Mouse (Mus musculus): Measurements from ENCODE around the gene Epha10.

Epha10 gene

GRCm38 (mm10) chr4:124880599-124880998, at the start of gene Epha10:
TSS of gene Epha10 (plus strand) at chr4:124880899.
- no peak for DNase-seq

- no peak for DNase-seq
Measured at GRCm38 (mm10) chr4:124832796-124833195, 47.9 kb upstream of the Epha10 start.

- no peak for DNase-seq
Measured at GRCm38 (mm10) chr4:124838035-124838700, 42.5 kb upstream of the Epha10 start.

DNA sequence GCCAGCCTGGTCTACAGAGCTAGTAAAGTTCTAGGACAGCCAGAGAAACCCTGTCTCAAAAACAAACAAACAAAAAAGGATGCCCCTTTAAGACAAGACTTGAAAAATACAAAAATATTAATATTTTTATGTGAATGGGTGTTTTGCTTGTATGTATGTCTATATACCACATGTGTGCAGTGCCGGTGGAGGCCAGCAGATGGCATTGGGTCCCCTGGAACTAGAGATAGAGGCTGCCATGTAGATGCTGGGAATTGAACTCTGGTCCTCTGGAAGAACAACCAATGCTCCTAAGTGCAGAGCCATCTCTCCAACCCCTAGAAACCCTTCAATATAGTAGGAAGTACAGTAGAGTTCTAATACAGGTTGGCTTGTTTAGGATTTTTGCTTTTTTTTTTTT, 39.7 kb upstream of the Epha10 start:
- DNase-seq, result no peak

DNA sequence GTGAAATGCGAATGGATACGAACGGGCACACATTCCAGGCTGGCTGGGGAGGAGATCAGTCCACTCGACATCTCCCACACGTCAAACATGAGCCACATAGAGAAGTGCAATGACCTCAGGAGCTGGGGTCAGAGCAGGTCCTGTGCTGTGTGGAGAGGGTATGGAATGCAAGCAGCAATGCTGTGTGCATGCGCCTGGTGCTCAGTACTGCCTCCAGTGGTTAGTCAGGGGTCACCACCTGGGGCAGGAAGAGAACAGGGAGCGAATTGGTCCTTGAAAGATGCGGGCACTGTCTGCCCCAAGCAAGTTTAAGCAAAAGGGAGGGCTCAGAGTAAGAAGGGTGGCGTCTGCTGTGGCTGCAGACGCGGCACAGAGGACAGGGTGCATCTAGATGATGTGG, 37.2 kb upstream of the Epha10 start:
- peak; percentile 52 for DNase-seq

DNA sequence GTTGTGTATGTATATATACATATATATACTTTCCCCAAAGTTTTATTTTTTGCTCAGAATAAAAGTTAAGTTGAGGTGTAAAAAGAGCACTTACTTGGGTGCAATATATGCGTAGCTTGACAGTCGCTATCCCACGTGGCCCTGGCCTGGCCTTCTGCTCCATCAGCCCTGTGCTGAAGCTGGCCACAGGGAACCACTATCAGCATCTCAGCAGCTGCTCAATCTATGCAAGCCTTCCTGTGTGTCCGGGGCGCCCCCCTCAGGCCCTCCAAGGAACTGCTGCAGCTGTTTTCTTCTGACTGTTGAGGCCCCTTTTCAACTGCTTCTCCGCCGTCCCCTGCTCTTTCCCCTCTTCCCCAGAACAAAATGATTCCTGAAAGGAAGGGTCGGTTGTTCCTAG, 33.1 kb upstream of the Epha10 start:
- DNase-seq, result peak; percentile 89

DNA sequence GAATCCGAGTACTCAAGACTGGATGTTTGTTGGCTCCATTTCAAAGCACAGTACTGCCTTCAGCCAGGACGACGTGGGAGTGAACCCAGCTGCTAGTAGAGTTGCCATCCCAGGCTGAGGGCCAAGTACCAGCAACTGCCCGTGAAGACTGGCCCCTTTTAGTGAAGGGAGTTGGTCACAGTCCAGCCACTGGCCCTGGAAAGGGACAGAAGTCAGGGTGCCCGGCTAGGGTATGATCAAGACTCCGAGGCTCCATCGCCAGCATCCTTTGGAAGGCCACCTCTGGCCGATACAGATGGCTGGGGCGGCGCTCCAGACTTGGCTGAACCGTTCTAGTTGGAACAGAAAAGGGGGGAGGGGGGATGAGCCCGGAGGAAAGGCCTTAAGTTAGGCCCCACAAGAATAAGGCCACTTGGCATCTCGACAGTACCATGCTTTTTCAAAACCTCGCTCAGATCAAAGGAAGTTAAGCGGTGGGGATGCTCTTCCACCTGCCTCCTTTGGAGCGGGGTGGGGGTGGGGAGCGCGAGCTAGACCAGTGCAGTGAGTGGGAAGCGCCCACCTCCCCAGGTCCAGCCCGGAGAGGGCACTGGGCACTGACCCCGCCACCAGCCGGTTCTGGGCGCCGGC, 31.0 kb upstream of the Epha10 start:
- peak; percentile 69 for DNase-seq

GRCm38 (mm10) chr4:124850261-124850913, 30.3 kb upstream of the Epha10 start, which contains the start of gene Yrdc:
TSS of gene Yrdc (plus strand) at chr4:124850679.
- peak; percentile 97 for DNase-seq

GRCm38 (mm10) chr4:124850933-124851658, 29.6 kb upstream of the Epha10 start, which contains the start of gene 1110065P20Rik:
TSS of gene 1110065P20Rik (minus strand) at chr4:124851196.
- peak; percentile 89 for DNase-seq

DNA sequence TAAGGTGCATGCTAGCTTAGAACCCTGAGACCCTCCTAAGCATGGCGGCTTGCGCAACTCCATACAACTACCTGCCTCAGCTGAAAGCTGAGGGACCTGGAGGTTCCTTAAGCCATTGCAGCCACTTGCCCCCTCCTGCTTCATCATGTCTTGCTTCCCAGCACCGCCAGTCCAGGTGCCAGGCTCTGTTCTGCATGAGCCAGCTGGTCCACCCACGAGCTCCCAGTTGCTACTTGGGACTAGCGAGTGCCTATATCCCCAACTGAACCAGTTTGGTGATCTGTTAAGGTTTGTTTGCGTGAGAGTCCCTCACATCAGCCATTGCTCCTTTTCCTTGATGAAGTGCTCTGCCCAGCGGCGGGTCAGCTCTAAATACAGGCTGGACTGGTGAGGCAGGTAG, 24.4 kb upstream of the Epha10 start:
- DNase-seq, result no peak

GRCm38 (mm10) chr4:124858370-124858769, 22.3 kb upstream of the Epha10 start:
- peak; percentile 52 for DNase-seq

GRCm38 (mm10) chr4:124860446-124860845, 20.3 kb upstream of the Epha10 start:
- peak; percentile 92 for DNase-seq

GRCm38 (mm10) chr4:124861283-124862188, 19.2 kb upstream of the Epha10 start, which contains the start of gene Maneal:
TSS of gene Maneal (minus strand) at chr4:124862171.
- DNase-seq, result no peak

GRCm38 (mm10) chr4:124872719-124873118, 8.0 kb upstream of the Epha10 start:
- no peak for DNase-seq

DNA sequence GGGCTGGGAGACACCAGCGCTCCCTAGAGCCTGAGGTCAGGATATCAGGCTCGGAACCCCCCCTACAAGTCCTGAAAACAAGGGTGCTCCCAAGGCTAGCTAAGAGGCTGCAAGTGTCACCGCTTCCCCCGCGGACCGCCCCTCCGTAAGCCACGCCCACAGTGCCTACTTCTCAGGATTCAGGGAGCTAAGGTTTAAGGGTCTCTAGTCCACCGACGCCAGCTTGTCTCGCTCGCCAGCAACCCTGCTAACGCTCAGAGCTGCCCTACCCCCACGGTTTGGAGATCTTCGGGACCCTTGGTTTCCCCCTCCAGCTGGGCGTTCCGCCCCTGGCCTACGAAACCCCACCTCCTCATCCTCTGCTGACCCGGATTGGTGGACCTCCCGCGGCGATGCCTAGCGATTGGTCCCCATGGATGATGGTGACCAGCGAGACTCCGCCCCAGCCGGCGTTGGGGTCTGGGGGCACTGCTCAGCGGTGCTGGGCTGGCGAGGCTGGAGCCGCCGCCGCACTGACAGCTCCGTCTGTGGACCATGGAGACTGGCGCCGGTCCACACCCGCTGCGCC, 726 bp downstream of the Epha10 start:
- no peak for DNase-seq

DNA sequence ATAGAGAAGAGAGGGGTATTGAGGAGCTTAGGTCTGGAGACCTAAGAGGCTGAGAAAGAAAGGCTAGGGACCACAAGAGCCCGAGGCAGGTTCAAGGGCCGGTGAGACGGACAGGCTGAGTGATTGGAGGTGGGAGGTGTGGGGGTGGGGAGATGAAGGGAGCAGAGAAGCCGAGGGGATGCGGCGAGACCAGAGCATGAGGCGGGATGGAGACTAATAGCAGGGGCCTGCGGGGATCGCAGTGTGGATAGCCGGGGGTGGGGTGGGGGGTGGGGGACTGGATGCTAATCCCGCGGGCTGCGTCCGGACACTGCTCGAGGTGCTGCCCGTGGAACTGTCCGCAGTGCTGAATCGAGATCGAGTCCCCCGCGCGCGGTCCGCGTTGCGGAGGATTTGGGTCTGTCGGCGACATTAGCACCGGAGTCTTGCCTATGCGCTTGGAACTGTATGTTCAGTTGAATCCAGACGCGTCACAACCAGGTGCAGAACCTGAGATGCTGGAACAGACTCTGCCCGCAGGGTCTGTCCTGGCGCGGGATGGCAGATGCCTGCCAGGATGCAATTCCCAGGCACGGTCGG, 1.5 kb downstream of the Epha10 start:
- DNase-seq, result peak; percentile 80

DNA sequence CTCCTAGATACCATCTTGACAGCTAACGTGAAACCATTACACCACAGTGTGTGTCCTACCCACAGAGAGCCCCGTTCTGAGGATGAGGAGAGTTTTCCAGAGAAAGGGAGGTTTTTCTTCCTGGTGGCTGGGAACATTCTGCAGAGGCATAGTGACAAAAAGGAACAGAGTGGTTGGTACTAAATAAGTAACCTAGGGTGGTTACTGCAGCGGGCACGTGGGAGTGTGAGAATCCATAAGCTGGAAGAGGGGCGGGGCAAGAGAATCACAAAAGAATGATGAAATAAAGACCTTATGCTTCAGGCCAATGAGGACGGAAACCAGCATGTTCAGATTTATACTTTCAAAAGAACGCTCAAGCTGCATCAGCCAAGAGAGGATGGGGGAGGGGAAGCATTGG, 8.0 kb downstream of the Epha10 start:
- DNase-seq, result no peak

- DNase-seq, result no peak
Measured at GRCm38 (mm10) chr4:124889935-124890334, 9.2 kb downstream of the Epha10 start.

DNA sequence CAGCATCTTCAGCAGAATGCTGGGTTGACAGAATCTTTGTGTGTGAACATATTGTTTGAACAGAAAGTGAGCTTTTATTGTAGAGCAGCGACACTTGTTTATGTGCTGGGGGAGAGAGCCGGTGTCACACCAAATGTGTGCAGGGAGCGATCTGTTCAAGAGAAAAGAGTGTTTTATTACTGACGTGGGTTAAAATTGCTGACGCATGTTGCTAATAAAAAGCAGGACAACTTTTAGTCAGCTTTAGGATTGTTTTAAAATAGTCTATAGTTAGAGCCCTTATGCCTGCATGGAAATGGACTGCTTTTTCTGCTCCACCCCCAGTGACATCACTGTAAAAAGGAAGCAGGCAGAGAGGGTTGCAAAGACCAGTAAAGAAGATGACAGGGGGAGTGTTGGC, 10.1 kb downstream of the Epha10 start:
- no peak for DNase-seq

DNA sequence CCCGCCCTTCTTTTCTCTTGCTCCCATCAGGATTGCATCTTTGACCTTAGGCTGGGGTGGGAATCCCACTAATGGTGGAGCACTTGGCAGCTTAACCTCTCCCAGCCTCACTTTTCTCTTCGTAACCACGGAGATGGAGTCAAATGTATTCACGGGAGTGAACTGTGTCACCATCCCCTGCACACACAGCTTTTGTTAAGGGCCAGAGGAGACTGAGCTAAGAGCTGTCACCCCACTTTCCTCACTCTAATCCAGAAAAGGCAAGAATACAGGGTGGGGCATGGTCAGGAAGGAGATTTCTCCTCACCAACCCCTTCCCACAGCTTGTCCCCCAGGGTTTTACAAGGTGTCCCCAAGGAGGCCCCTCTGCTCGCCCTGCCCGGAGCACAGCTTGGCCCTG, 13.1 kb downstream of the Epha10 start:
- no peak for DNase-seq
